Mouse (Mus musculus): Measurements from ENCODE around the gene Ccdc89. TPM values are rescaled to one million over a fixed set of nuclear protein-coding genes. Genes with fewer than 3 reads are reported as not detected.
A peak's percentile ranks its signal among the peaks of the same experiment; 100 is the strongest.

Gene Ccdc89
- polyA plus RNA-seq, 1 experiment from 2014 or later, result 1.4 TPM

DNA sequence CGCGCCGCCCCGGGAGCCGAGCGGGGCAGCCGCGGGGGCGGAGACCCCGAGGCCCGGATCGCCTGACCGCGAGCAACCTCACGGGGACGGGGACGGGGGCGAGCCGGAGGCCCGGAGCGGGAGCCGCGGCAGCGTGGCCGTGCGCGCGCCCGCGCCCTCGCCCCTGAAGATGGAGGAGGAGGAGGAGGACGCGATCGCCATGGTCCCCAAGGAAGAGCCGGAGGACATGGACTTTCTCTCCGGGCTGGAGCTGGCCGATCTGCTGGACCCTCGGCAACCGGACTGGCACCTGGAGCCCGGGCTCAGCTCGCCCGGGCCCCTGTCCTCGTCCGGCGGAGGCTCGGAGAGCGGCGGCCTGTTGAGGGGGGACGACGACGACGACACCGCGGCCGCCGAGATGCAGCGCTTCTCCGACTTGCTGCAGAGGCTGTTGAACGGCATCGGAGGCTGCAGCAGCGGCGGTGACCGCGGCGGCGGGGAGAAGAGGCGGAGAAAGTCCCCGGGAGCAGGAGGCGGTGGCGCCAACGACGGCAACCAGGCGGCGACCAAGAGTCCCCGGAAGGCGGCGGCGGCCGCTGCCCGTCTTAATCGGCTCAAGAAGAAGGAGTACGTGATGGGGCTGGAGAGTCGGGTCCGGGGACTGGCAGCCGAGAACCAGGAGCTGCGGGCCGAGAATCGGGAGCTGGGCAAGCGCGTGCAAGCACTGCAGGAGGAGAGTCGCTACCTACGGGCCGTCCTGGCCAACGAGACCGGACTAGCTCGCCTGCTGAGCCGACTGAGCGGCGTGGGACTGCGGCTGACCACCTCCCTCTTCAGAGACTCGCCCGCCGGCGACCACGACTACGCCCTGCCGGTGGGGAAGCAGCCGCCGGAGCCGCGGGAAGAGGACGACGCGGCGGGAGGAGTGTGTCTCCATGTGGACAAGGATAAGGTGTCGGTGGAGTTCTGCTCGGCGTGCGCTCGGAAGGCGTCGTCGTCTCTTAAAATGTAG is 17.0 kb downstream of the Ccdc89 start:
- ATAC-seq (peak; percentile 74), DNase-seq (ENCODE audit: low spot score) (peak; percentile 84)
- Histone ChIP-seq H3K27me3 (replicated peaks; ENCODE audit: insufficient read depth, low read length) (no peaks in the 10 kb centered on the region), H3K9ac (replicated peaks; ENCODE audit: low read depth) (peak overlapping the region; percentile 96), H3K4me1 (ENCODE audit: insufficient read depth, low read depth, low read length) (no peaks in the 10 kb centered on the region; the same call in 1 of the 2 replicates), H3K4me2 (replicated peaks; ENCODE audit: low read depth, low read length) (peak overlapping the region; percentile 86), H3K36me3 (ENCODE audit: insufficient read depth, low read length) (no peaks in the 10 kb centered on the region), H3K9me3 (ENCODE audit: low read length) (no peaks in the 10 kb centered on the region), H3K27ac (ENCODE audit: low read length) (peak overlapping the region; percentile 99), H3K4me3 (ENCODE audit: low read depth, low read length) (peak overlapping the region; percentile 99)
- WGBS, result under 1% methylated on average over 86 of the region's 123 CpGs
- no peak for TF ChIP-seq EP300 (IDR thresholded peaks at IDR 0.05)
- TF ChIP-seq CTCF (IDR thresholded peaks at IDR 0.05), result peak; percentile 63

DNA sequence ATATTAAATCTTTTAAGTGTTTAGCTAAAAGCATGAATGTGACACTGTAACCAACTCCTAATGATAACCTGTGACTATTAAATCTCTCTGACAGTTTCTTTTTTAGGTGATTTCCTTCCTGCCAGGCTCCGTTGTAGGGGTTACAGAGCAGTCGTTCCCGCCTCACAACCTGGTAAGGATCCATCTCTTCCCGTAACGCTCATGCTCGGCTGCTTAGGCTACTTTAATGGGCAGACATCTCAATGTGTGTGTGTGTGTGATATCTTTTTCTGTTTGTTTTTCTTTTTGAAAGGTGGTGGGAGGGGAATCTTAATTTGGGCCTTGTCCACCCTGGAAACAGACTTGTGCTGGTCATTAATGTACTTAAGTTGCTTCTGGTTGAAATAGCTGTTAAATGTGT is 17.8 kb downstream of the Ccdc89 start:
- no peak for DNase-seq (ENCODE audit: low spot score)
- H3K9me3 ChIP-seq (ENCODE audit: low read length), result no peaks in the 10 kb centered on the region
- peak overlapping the region; percentile 86 for H3K4me2 ChIP-seq (replicated peaks; ENCODE audit: low read depth, low read length)
- peak overlapping the region; percentile 96 for H3K9ac ChIP-seq (replicated peaks; ENCODE audit: low read depth)
- H3K27ac ChIP-seq (ENCODE audit: low read length), result peak overlapping the region; percentile 99; the same call in 1 of the 2 replicates
- ATAC-seq, result no peak
- no peaks in the 10 kb centered on the region; the same call in 1 of the 2 replicates for H3K4me1 ChIP-seq (ENCODE audit: insufficient read depth, low read depth, low read length)
- WGBS, result 2% methylated on average over 6 of the region's 6 CpGs
- no peaks in the 10 kb centered on the region for H3K27me3 ChIP-seq (replicated peaks; ENCODE audit: insufficient read depth, low read length)
- no peak for TF ChIP-seq EP300 (IDR thresholded peaks at IDR 0.05)
- TF ChIP-seq CTCF (IDR thresholded peaks at IDR 0.05), result no peak
- H3K36me3 ChIP-seq (ENCODE audit: insufficient read depth, low read length), result no peaks in the 10 kb centered on the region
- H3K4me3 ChIP-seq (ENCODE audit: low read depth, low read length), result peak overlapping the region; percentile 99

DNA sequence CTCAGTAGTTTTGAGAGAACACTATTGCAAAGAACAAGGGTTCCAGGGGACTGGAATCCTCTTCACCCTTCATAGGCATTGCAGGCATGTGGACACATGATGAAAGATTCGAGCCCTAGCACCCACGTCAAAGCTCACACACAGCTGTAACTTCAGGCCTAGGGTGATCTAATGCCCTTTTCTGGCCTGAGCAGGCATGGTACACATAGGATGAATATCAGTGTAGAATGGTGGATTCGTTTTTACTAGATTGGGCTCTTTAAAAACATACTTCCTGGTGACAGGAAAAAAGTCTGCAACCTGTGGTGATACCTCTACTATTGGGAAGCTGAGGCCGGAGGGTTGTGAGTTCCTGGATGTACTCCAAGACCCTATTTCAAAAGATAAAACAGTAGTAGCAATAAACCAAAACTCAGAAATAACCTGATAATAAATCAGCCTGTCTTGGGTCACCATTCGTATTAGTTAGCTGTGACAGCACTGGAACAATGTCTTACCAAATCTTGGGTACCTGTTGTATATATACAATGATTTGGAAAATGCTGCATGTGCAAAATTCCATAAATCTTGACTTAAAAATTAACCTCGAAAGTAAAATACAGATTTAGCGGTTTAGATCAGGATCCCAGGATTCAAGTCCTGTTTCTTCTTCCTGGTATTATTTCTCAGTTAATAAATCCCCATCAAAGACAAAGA is 29.9 kb downstream of the Ccdc89 start:
- peak overlapping the region; percentile 73 for H3K4me3 ChIP-seq (ENCODE audit: low read depth, low read length)
- H3K27me3 ChIP-seq (replicated peaks; ENCODE audit: insufficient read depth, low read length), result no peaks in the 10 kb centered on the region
- ATAC-seq (no peak), DNase-seq (ENCODE audit: low spot score) (no peak)
- peaks cover 2% of the 10 kb centered on the region; the same call in 1 of the 2 replicates for H3K36me3 ChIP-seq (ENCODE audit: insufficient read depth, low read length)
- TF ChIP-seq CTCF (IDR thresholded peaks at IDR 0.05), result no peak
- no peak for TF ChIP-seq EP300 (IDR thresholded peaks at IDR 0.05)
- peak overlapping the region; percentile 51; the same call in 1 of the 2 replicates for H3K9ac ChIP-seq (replicated peaks; ENCODE audit: low read depth)
- H3K9me3 ChIP-seq (ENCODE audit: low read length), result no peaks in the 10 kb centered on the region
- H3K4me2 ChIP-seq (replicated peaks; ENCODE audit: low read depth, low read length), result peak overlapping the region; percentile 77
- peaks cover 6% of the 10 kb centered on the region; the same call in 1 of the 2 replicates for H3K4me1 ChIP-seq (ENCODE audit: insufficient read depth, low read depth, low read length)
- no peak overlapping the region for H3K27ac ChIP-seq (ENCODE audit: low read length)
- WGBS, result 21% methylated on average over 7 of the region's 7 CpGs

DNA sequence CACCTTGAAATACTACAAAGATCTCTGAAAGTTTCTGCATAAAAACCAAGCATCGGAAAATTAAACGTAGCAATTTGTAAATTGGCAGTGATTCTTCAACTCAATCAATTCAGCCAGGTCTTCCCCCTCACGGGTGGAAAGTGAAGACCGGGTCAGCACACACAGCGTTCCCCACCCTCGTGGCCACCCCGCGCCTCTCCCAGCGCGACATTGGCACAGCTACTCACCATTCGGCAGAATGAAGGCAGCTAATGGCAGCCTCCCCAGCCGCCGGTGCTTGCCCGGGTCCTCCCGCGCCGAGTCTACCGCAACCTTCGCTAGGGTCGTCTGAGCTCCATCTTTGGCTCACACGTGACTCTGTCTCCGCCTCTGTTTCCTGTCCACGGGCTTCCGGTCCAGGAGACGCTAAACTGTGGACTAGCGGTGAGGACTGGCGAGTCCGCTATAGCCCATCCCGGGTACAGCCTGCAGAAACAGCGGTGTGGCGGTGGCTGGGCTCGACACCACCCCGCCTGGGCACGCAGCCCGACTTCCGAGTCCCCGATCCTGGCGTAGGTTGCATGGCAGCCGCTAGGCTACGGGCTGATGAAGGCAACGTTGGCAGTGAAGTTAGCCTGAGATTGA is 30.6 kb downstream of the Ccdc89 start, which contains the start of gene Tmem126a:
Tmem126a (minus strand) TSS at position 385 of the 624 bp plus-strand sequence.
- DNase-seq (ENCODE audit: low spot score) (peak; percentile 95), ATAC-seq (peak; percentile 97)
- Histone ChIP-seq H3K27me3 (replicated peaks; ENCODE audit: insufficient read depth, low read length) (no peaks in the 10 kb centered on the region), H3K9ac (replicated peaks; ENCODE audit: low read depth) (peak within 1 kb of the TSS; percentile 51), H3K4me1 (ENCODE audit: insufficient read depth, low read depth, low read length) (peaks cover 6% of the 10 kb centered on the region; the same call in 1 of the 2 replicates), H3K27ac (ENCODE audit: low read length) (peak within 1 kb of the TSS; percentile 85), H3K4me2 (replicated peaks; ENCODE audit: low read depth, low read length) (peak within 1 kb of the TSS; percentile 77), H3K9me3 (ENCODE audit: low read length) (no peaks in the 10 kb centered on the region), H3K4me3 (ENCODE audit: low read depth, low read length) (peak within 1 kb of the TSS; percentile 73), H3K36me3 (ENCODE audit: insufficient read depth, low read length) (no peaks in the 10 kb centered on the region)
- peak; percentile 65 for TF ChIP-seq CTCF (IDR thresholded peaks at IDR 0.05)
- TF ChIP-seq EP300 (IDR thresholded peaks at IDR 0.05), result no peak
- WGBS, result under 1% methylated on average over 41 of the region's 41 CpGs

DNA sequence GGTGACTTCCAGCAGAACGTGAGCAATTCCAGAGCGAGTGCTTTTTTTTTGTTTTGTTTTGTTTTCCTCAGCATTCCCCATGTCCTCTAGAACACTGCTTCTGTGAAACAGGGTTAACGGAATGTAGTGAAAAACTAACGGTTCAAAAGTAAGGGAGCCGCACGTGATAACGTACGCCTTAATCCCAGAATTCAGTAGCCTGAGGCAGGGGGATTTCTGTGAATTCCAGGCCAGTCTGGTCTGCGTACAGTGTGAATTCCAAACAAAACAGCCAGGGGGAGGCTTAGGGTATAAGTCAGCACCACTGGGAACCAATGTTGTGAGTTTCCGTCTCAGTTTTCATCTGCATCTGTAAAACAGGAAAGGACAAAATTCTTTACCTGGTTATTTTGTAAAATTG is 31.1 kb downstream of the Ccdc89 start:
- H3K4me3 ChIP-seq (ENCODE audit: low read depth, low read length), result peak overlapping the region; percentile 73
- no peaks in the 10 kb centered on the region for H3K36me3 ChIP-seq (ENCODE audit: insufficient read depth, low read length)
- peak; percentile 45 for DNase-seq (ENCODE audit: low spot score)
- peak overlapping the region; percentile 77 for H3K4me2 ChIP-seq (replicated peaks; ENCODE audit: low read depth, low read length)
- TF ChIP-seq EP300 (IDR thresholded peaks at IDR 0.05) (no peak), CTCF (IDR thresholded peaks at IDR 0.05) (peak; percentile 37)
- H3K4me1 ChIP-seq (ENCODE audit: insufficient read depth, low read depth, low read length), result peaks cover 6% of the 10 kb centered on the region; the same call in 1 of the 2 replicates
- H3K9ac ChIP-seq (replicated peaks; ENCODE audit: low read depth), result peak overlapping the region; percentile 51
- H3K27me3 ChIP-seq (replicated peaks; ENCODE audit: insufficient read depth, low read length), result no peaks in the 10 kb centered on the region
- WGBS, result 10% methylated on average over 10 of the region's 10 CpGs
- no peaks in the 10 kb centered on the region for H3K9me3 ChIP-seq (ENCODE audit: low read length)
- peak overlapping the region; percentile 85 for H3K27ac ChIP-seq (ENCODE audit: low read length)
- peak; percentile 36; the same call in 1 of the 2 replicates for ATAC-seq
